Mouse (Mus musculus) spleen, adult 2 months (tissue): ENCODE data around the gene Gclc.

Source experiments
- CTCF ChIP-seq: fragments of 200-500 bp; IDR thresholded peaks from 2 replicates; pipeline ENCODE4 v1.5.1; 2011; ENCODE audit warnings: mild to moderate bottlenecking, inconsistent platforms; ENCODE audit not compliant: insufficient read depth, insufficient read length, insufficient replicate concordance; ENCODE audit errors: extremely low read depth
- POLR2A ChIP-seq: fragments of 200-500 bp; IDR thresholded peaks from 2 replicates; pipeline ENCODE4 v1.6.1; 2011; ENCODE audit warnings: low read depth, low read length, inconsistent platforms

GRCm38 (mm10) chr9:77785466-77785865 is 31.1 kb downstream of the Gclc start:
- TF ChIP-seq CTCF (no peak), POLR2A (no peak)
